Mouse (Mus musculus) limb, embryonic 10.5 days (tissue): ENCODE data around the gene Fam227a. TPM values are rescaled to one million over a fixed set of nuclear protein-coding genes. Genes with fewer than 3 reads are reported as not detected.
"Not testable (repeated sequence)": the region's sequence is repeated elsewhere in the genome, so short reads cannot be mapped to it uniquely, and the experiment has no call there.

ENCODE experiments used
- DNase-seq: peaks from one replicate; pipeline ENCODE4 v3.0.0-alpha.2; 2017; ENCODE audit warnings: low spot score
- H3K27ac ChIP-seq: fragments of 300-500 bp; sonication (generic); 2 replicates; pipeline ENCODE4 v1.5.1; 2016; ENCODE audit warnings: mild to moderate bottlenecking
- H3K27me3 ChIP-seq: fragments of 300-500 bp; sonication (generic); 2 replicates; pipeline ENCODE4 v1.6.1; 2016; ENCODE audit warnings: low read depth, mild to moderate bottlenecking; ENCODE audit not compliant: poor library complexity, severe bottlenecking
- H3K36me3 ChIP-seq: fragments of 300-500 bp; sonication (generic); 2 replicates; pipeline ENCODE4 v1.6.1; 2016; ENCODE audit warnings: mild to moderate bottlenecking, moderate library complexity
- H3K4me1 ChIP-seq: fragments of 300-500 bp; sonication (generic); 2 replicates; pipeline ENCODE4 v1.6.1; 2016
- H3K4me3 ChIP-seq: fragments of 300-500 bp; sonication (generic); 2 replicates; pipeline ENCODE4 v1.5.1; 2016; ENCODE audit warnings: mild to moderate bottlenecking, moderate library complexity
- H3K9me3 ChIP-seq: fragments of 300-500 bp; sonication (generic); replicated peaks from 2 replicates; pipeline ENCODE4 v1.6.1; 2016; ENCODE audit warnings: mild to moderate bottlenecking
- WGBS: fragments of 180-500 bp; shearing (Covaris S2); methylation state at CpG from one replicate; pipeline ENCODE4 v1.1.7; 2016; 5-methylcytosine and 5-hydroxymethylcytosine counted together
- polyA plus RNA-seq: library from polyadenylated mRNA; unstranded; fragments of >200 nt; fragmentation: Nextera tagmentation; extraction: Ambion mirVana; gene quantifications from 2 replicates; pipeline ENCODE4 v1.2.1, GENCODE M21; 2016

The Fam227a gene
- polyA plus RNA-seq, 1 experiment from 2014 or later: 2.1 TPM

GRCm38 (mm10) chr15:79671828-79672348 lies 13.1 kb upstream of the Fam227a start:
- H3K9me3 ChIP-seq, DNase-seq, H3K4me1 ChIP-seq, H3K27me3 ChIP-seq, H3K27ac ChIP-seq: not testable (repeated sequence)
- 92% methylated on average over 11 of the region's 11 CpGs for WGBS
- H3K4me3 ChIP-seq: peak overlapping the region; percentile 94
- peaks cover 64% of the 10 kb centered on the region for H3K36me3 ChIP-seq

- peaks cover 64% of the 10 kb centered on the region for H3K36me3 ChIP-seq
- H3K9me3 ChIP-seq: no peaks in the 10 kb centered on the region
- WGBS: under 1% methylated on average over 37 of the region's 37 CpGs
- H3K27ac ChIP-seq: peak overlapping the region; percentile 88
- H3K4me1 ChIP-seq: peaks cover 6% of the 10 kb centered on the region
- peak overlapping the region; percentile 94 for H3K4me3 ChIP-seq
- H3K27me3 ChIP-seq: no peaks in the 10 kb centered on the region
- DNase-seq: no peak
These were observed 12.2 kb upstream of the Fam227a start for GRCm38 (mm10) chr15:79670972-79671299.

- no peaks in the 10 kb centered on the region for H3K27me3 ChIP-seq
- H3K4me1 ChIP-seq: peaks cover 6% of the 10 kb centered on the region
- DNase-seq: peak; percentile 93
- H3K9me3 ChIP-seq: no peaks in the 10 kb centered on the region
- 21% methylated on average over 33 of the region's 33 CpGs for WGBS
- peak within 1 kb of the TSS; percentile 94 for H3K4me3 ChIP-seq
- H3K27ac ChIP-seq: peak within 1 kb of the TSS; percentile 88
- peaks cover 64% of the 10 kb centered on the region for H3K36me3 ChIP-seq
These were observed 11.7 kb upstream of the Fam227a start, which contains the start of gene Tomm22 for GRCm38 (mm10) chr15:79670249-79670971. Tomm22 (plus strand) TSS chr15:79670861.

GRCm38 (mm10) chr15:79669195-79669594 lies 10.4 kb upstream of the Fam227a start:
- peaks cover 6% of the 10 kb centered on the region for H3K4me1 ChIP-seq
- DNase-seq: no peak
- H3K27ac ChIP-seq: no peak overlapping the region
- WGBS: 77% methylated on average over 10 of the region's 10 CpGs
- H3K36me3 ChIP-seq: peaks cover 52% of the 10 kb centered on the region
- H3K9me3 ChIP-seq: no peaks in the 10 kb centered on the region
- no peaks in the 10 kb centered on the region for H3K27me3 ChIP-seq
- no peak overlapping the region for H3K4me3 ChIP-seq

GRCm38 (mm10) chr15:79664666-79665065 lies 5.9 kb upstream of the Fam227a start:
- Histone ChIP-seq H3K4me3 (no peak overlapping the region), H3K27me3 (no peaks in the 10 kb centered on the region), H3K27ac (no peak overlapping the region), H3K9me3 (peaks cover 2% of the 10 kb centered on the region; the same call in 1 of the 2 replicates), H3K4me1 (peaks cover 4% of the 10 kb centered on the region), H3K36me3 (peaks cover 55% of the 10 kb centered on the region)
- 93% methylated on average over 8 of the region's 8 CpGs for WGBS
- no peak for DNase-seq

- WGBS: 74% methylated on average over 4 of the region's 4 CpGs
- H3K4me1 ChIP-seq: peaks cover 13% of the 10 kb centered on the region
- peaks cover 2% of the 10 kb centered on the region; the same call in 1 of the 2 replicates for H3K9me3 ChIP-seq
- no peaks in the 10 kb centered on the region for H3K27me3 ChIP-seq
- no peak overlapping the region for H3K27ac ChIP-seq
- H3K36me3 ChIP-seq: peaks cover 43% of the 10 kb centered on the region
- DNase-seq: peak; percentile 52
- H3K4me3 ChIP-seq: no peak overlapping the region
These were observed 3.1 kb upstream of the Fam227a start for GRCm38 (mm10) chr15:79661852-79662251.

GRCm38 (mm10) chr15:79657837-79658530 lies 772 bp downstream of the Fam227a start:
- 4% methylated on average over 16 of the region's 16 CpGs for WGBS
- Histone ChIP-seq H3K4me3 (peak overlapping the region; percentile 68), H3K9me3 (peaks cover 2% of the 10 kb centered on the region; the same call in 1 of the 2 replicates), H3K27me3 (no peaks in the 10 kb centered on the region), H3K36me3 (peaks cover 21% of the 10 kb centered on the region), H3K27ac (peak overlapping the region; percentile 95), H3K4me1 (peaks cover 13% of the 10 kb centered on the region)
- peak; percentile 84 for DNase-seq

- 95% methylated on average over 14 of the region's 14 CpGs for WGBS
- Histone ChIP-seq H3K4me1 (peaks cover 13% of the 10 kb centered on the region), H3K4me3 (no peak overlapping the region), H3K9me3 (no peaks in the 10 kb centered on the region; the same call in 1 of the 2 replicates), H3K27ac (no peak overlapping the region), H3K27me3 (no peaks in the 10 kb centered on the region), H3K36me3 (peaks cover 10% of the 10 kb centered on the region)
- DNase-seq: no peak
These were observed 2.3 kb downstream of the Fam227a start for GRCm38 (mm10) chr15:79656451-79656850.

GRCm38 (mm10) chr15:79651481-79651880 lies 7.3 kb downstream of the Fam227a start:
- peak; percentile 29 for DNase-seq
- Histone ChIP-seq H3K4me1 (no peaks in the 10 kb centered on the region), H3K36me3 (peaks cover 18% of the 10 kb centered on the region; the same call in 1 of the 2 replicates), H3K27me3 (no peaks in the 10 kb centered on the region), H3K9me3 (no peaks in the 10 kb centered on the region), H3K27ac (no peak overlapping the region), H3K4me3 (no peak overlapping the region)
- whole genome bisulfite sequencing: 73% methylated on average over 4 of the region's 4 CpGs

GRCm38 (mm10) chr15:79650569-79650968 lies 8.2 kb downstream of the Fam227a start:
- H3K4me3 ChIP-seq: no peak overlapping the region
- no peaks in the 10 kb centered on the region for H3K4me1 ChIP-seq
- no peaks in the 10 kb centered on the region for H3K27me3 ChIP-seq
- H3K36me3 ChIP-seq: peaks cover 18% of the 10 kb centered on the region; the same call in 1 of the 2 replicates
- H3K9me3 ChIP-seq: no peaks in the 10 kb centered on the region
- H3K27ac ChIP-seq: no peak overlapping the region
- peak; percentile 46 for DNase-seq

- H3K27me3 ChIP-seq: no peaks in the 10 kb centered on the region
- no peak overlapping the region for H3K27ac ChIP-seq
- H3K4me1 ChIP-seq: 0 out of 2 replicates have a peak, but pooled peaks cover 4% of the 10 kb centered on the region
- WGBS: 87% methylated on average over 12 of the region's 12 CpGs
- H3K4me3 ChIP-seq: no peak overlapping the region
- H3K36me3 ChIP-seq: peaks cover 19% of the 10 kb centered on the region; the same call in 1 of the 2 replicates
- DNase-seq: no peak
- H3K9me3 ChIP-seq: no peaks in the 10 kb centered on the region
These were observed 10.6 kb downstream of the Fam227a start for GRCm38 (mm10) chr15:79648130-79648529.

- Histone ChIP-seq H3K36me3 (peaks cover 18% of the 10 kb centered on the region; the same call in 1 of the 2 replicates), H3K4me1 (0 out of 2 replicates have a peak, but pooled peaks cover 4% of the 10 kb centered on the region), H3K4me3 (no peak overlapping the region), H3K27ac (no peak overlapping the region), H3K27me3 (no peaks in the 10 kb centered on the region), H3K9me3 (no peaks in the 10 kb centered on the region)
- 77% methylated on average over 2 of the region's 2 CpGs for WGBS
- no peak for DNase-seq
These were observed 13.3 kb downstream of the Fam227a start for GRCm38 (mm10) chr15:79645483-79645882.
